Mouse (Mus musculus) CH12.LX (cell line): ENCODE measurements around the gene Aup1. TPM values are rescaled to one million over a fixed set of nuclear protein-coding genes. Genes with fewer than 3 reads are reported as not detected.

Source experiments
- DNase-seq: peaks from one replicate; pipeline ENCODE4 v3.0.0-alpha.2; 2013; ENCODE audit errors: extremely low read depth
- H3K27ac ChIP-seq: 2 replicates; pipeline ENCODE4 v1.5.1; 2012; ENCODE audit warnings: low read depth, mild to moderate bottlenecking, control low read depth, moderate library complexity; ENCODE audit not compliant: insufficient read depth
- H3K27me3 ChIP-seq: replicated peaks from 2 replicates; pipeline ENCODE3; 2012; ENCODE audit warnings: inconsistent platforms
- H3K36me3 ChIP-seq, 2 experiments: replicated peaks in 1 of 2; 2 replicates each; pipeline versions ENCODE3 to v1.6.1; 2012; ENCODE audit warnings: inconsistent platforms in 1 of 2, low read length in 1 of 2, mild to moderate bottlenecking in 1 of 2, mixed read lengths in 1 of 2, moderate library complexity in 1 of 2; ENCODE audit not compliant: control insufficient read depth in 1 of 2, insufficient read depth in 1 of 2
- H3K4me1 ChIP-seq, 2 experiments: 2 replicates each; pipeline ENCODE4 v1.6.1; 2012; ENCODE audit warnings: inconsistent platforms in 1 of 2, moderate library complexity in 1 of 2; ENCODE audit not compliant: insufficient read depth in 2 of 2, control insufficient read depth in 1 of 2
- H3K4me2 ChIP-seq: 2 replicates; pipeline ENCODE4 v1.6.1; 2012; ENCODE audit warnings: low read depth, mild to moderate bottlenecking, control low read depth; ENCODE audit not compliant: poor library complexity, insufficient read depth, severe bottlenecking
- H3K4me3 ChIP-seq, 3 experiments: fragments of 150-350 bp in 1 of 3; sonication (generic) in 1 of 3; replicated peaks in 1 of 3; 2 replicates each; pipeline versions ENCODE3 to v1.5.1; 2011 to 2012; ENCODE audit warnings: low read depth in 2 of 3, low read length in 2 of 3, mild to moderate bottlenecking in 2 of 3, moderate library complexity in 2 of 3, control low read depth in 1 of 3, improper control_type of control experiment in 1 of 3, inconsistent platforms in 1 of 3, mixed read lengths in 1 of 3; ENCODE audit not compliant: poor library complexity in 1 of 3
- H3K79me2 ChIP-seq: replicated peaks from 2 replicates; pipeline ENCODE4 v1.6.1; 2012; ENCODE audit warnings: mild to moderate bottlenecking, moderate library complexity; ENCODE audit not compliant: control insufficient read depth, poor library complexity, insufficient read depth, severe bottlenecking; ENCODE audit errors: extremely low read depth
- H3K9ac ChIP-seq: 2 replicates; pipeline ENCODE4 v1.6.1; 2012; ENCODE audit warnings: low read depth, mild to moderate bottlenecking, control low read depth, moderate library complexity; ENCODE audit not compliant: insufficient read depth
- H3K9me3 ChIP-seq: replicated peaks from 2 replicates; pipeline ENCODE3; 2012; ENCODE audit warnings: low read length, inconsistent platforms, mixed read lengths
- BHLHE40 ChIP-seq: IDR thresholded peaks from 2 replicates; pipeline ENCODE4 v1.6.1; 2011; ENCODE audit warnings: mild to moderate bottlenecking, low read depth, low read length, improper control_type of control experiment
- CHD1 ChIP-seq: IDR thresholded peaks from 2 replicates; pipeline ENCODE4 v1.6.1; 2012; ENCODE audit warnings: low read depth, low read length, improper control_type of control experiment, inconsistent platforms
- ELF1 ChIP-seq: IDR thresholded peaks from 2 replicates; pipeline ENCODE4 v1.6.1; 2014; ENCODE audit warnings: low read depth, mild to moderate bottlenecking, inconsistent platforms, low read length, improper control_type of control experiment
- ETS1 ChIP-seq: conservative IDR thresholded peaks from 2 replicates; pipeline ENCODE4 v1.6.1; 2012; ENCODE audit warnings: low read depth, mild to moderate bottlenecking, inconsistent platforms, low read length, improper control_type of control experiment, moderate library complexity
- HCFC1 ChIP-seq: IDR thresholded peaks from 2 replicates; pipeline ENCODE4 v1.6.1; 2012; ENCODE audit warnings: low read depth, mild to moderate bottlenecking, inconsistent platforms, low read length, improper control_type of control experiment
- IRF4 ChIP-seq: IDR thresholded peaks from 2 replicates; pipeline ENCODE4 v1.6.1; 2014; ENCODE audit warnings: low read depth, mild to moderate bottlenecking, inconsistent platforms, low read length, improper control_type of control experiment
- JUN ChIP-seq: IDR thresholded peaks from 2 replicates; pipeline ENCODE4 v1.6.1; 2011; ENCODE audit warnings: low read depth, mild to moderate bottlenecking, low read length, improper control_type of control experiment, moderate library complexity; ENCODE audit not compliant: insufficient read depth
- JUND ChIP-seq: conservative IDR thresholded peaks from 2 replicates; pipeline ENCODE4 v1.6.1; 2011; ENCODE audit warnings: low read depth, low read length, improper control_type of control experiment
- MAX ChIP-seq: IDR thresholded peaks from 2 replicates; pipeline ENCODE4 v1.6.1; 2011; ENCODE audit warnings: low read length, improper control_type of control experiment
- MAZ ChIP-seq: IDR thresholded peaks from 2 replicates; pipeline ENCODE4 v1.6.1; 2012; ENCODE audit warnings: low read depth, mild to moderate bottlenecking, inconsistent platforms, low read length, improper control_type of control experiment, moderate library complexity
- MXI1 ChIP-seq: IDR thresholded peaks from 2 replicates; pipeline ENCODE4 v1.6.1; 2011; ENCODE audit warnings: mild to moderate bottlenecking, low read depth, low read length, improper control_type of control experiment
- MYC ChIP-seq: IDR thresholded peaks from 2 replicates; pipeline ENCODE4 v1.6.1; 2011; ENCODE audit warnings: low read depth, mild to moderate bottlenecking, improper control_type of control experiment, low read length
- NELFE ChIP-seq: IDR thresholded peaks from 2 replicates; pipeline ENCODE4 v1.6.1; 2011; ENCODE audit warnings: low read depth, low read length, improper control_type of control experiment
- NRF1 ChIP-seq: IDR thresholded peaks from 2 replicates; pipeline ENCODE4 v1.6.1; 2014; ENCODE audit warnings: low read depth, mild to moderate bottlenecking, inconsistent platforms, low read length, improper control_type of control experiment, moderate library complexity
- PAX5 ChIP-seq: IDR thresholded peaks from 2 replicates; pipeline ENCODE4 v1.6.1; 2012; ENCODE audit warnings: low read length, inconsistent platforms, mixed read lengths
- POLR2A ChIP-seq: IDR thresholded peaks from 2 replicates; pipeline ENCODE4 v1.6.1; 2011; ENCODE audit warnings: low read depth, mild to moderate bottlenecking, improper control_type of control experiment, low read length
- POLR2AphosphoS2 ChIP-seq: IDR thresholded peaks from 2 replicates; pipeline ENCODE4 v1.6.1; 2011; ENCODE audit warnings: low read depth, low read length, improper control_type of control experiment
- RCOR1 ChIP-seq: conservative IDR thresholded peaks from 2 replicates; pipeline ENCODE4 v1.6.1; 2012; ENCODE audit warnings: low read depth, mild to moderate bottlenecking, inconsistent platforms, low read length, improper control_type of control experiment
- SMC3 ChIP-seq: IDR thresholded peaks from 2 replicates; pipeline ENCODE4 v1.6.1; 2011; ENCODE audit warnings: low read depth, low read length, improper control_type of control experiment
- TBP ChIP-seq: conservative IDR thresholded peaks from 2 replicates; pipeline ENCODE4 v1.6.1; 2011; ENCODE audit warnings: low read depth, low read length, improper control_type of control experiment
- TCF12 ChIP-seq: IDR thresholded peaks from 2 replicates; pipeline ENCODE4 v1.6.1; 2014; ENCODE audit warnings: low read depth, mild to moderate bottlenecking, inconsistent platforms, low read length, improper control_type of control experiment
- UBTF ChIP-seq: IDR thresholded peaks from 2 replicates; pipeline ENCODE4 v1.6.1; 2012; ENCODE audit warnings: low read depth, mild to moderate bottlenecking, inconsistent platforms, low read length, improper control_type of control experiment, moderate library complexity
- USF1 ChIP-seq: IDR thresholded peaks from 2 replicates; pipeline ENCODE4 v1.6.1; 2014; ENCODE audit warnings: low read depth, mild to moderate bottlenecking, inconsistent platforms, low read length, improper control_type of control experiment
- ZKSCAN1 ChIP-seq: IDR thresholded peaks from 2 replicates; pipeline ENCODE4 v1.6.1; 2012; ENCODE audit warnings: low read depth, inconsistent platforms, low read length, improper control_type of control experiment, borderline replicate concordance
- dilution Hi-C: fragments of 300-500 bp; cut with MboI; formaldehyde crosslinking; loops from 2 replicates; pipeline ENCODE4 v1.14.3; 2020; ENCODE audit warnings: low sequenced_read_pairs; ENCODE audit not compliant: extremely low pct_unique_long_range_greater_than_20kb, extremely low pct_ligation_motif_present
- in situ Hi-C: fragments of 300-500 bp; cut with MboI; formaldehyde crosslinking; loops from 3 replicates; pipeline ENCODE4 v1.14.3; 2019; ENCODE audit warnings: low sequenced_read_pairs, low pct_ligation_motif_present, low pct_unique_long_range_greater_than_20kb, mixed read lengths
- polyA plus RNA-seq: library from polyadenylated mRNA; unstranded; fragments of >175 nt; gene quantifications from 2 replicates; pipeline ENCODE4 v1.2.1, GENCODE M21; 2012; ENCODE audit warnings: low read depth; ENCODE audit not compliant: insufficient read length
- total RNA-seq, 2 experiments: library from RNA; depleted of rRNA; stranded (reverse); fragments of 300-350 nt in 1 of 2; fragments of >200 nt in 1 of 2; gene quantifications; 2 replicates each; pipeline ENCODE4 v1.2.3; 2012 to 2014

Aup1 gene
- total and polyA plus RNA-seq, 3 experiments: 119 to 324 (median 240) TPM

- TF ChIP-seq NELFE (0 out of 2 replicates have a peak, but pooled peaks have one; percentile 17), POLR2A (no peak), USF1 (no peak), PAX5 (no peak), TBP (peak; percentile 82), IRF4 (peak; percentile 53; the same call in 1 of the 2 replicates), TCF12 (0 out of 2 replicates have a peak, but pooled peaks have one; percentile 44), JUND (peak; percentile 18; the same call in 1 of the 2 replicates), MAX (peak; percentile 87), UBTF (no peak), SMC3 (no peak), MAZ (no peak), RCOR1 (no peak; the same call in 1 of the 2 replicates)
These were observed 9.6 kb upstream of the Aup1 start (continued) for GRCm38 (mm10) chr6:83044742-83045141.

- Histone ChIP-seq H3K27ac (no peak overlapping the region), H3K4me1 (peaks cover 7 to 53% of the 10 kb centered on the region in 2 experiments), H3K9me3 (peaks cover 3% of the 10 kb centered on the region), H3K4me3 (no peak overlapping the region), H3K36me3 (peaks cover 16 to 30% of the 10 kb centered on the region in 2 experiments), H3K79me2 (peaks cover 17% of the 10 kb centered on the region), H3K4me2 (no peak overlapping the region), H3K27me3 (no peaks in the 10 kb centered on the region), H3K9ac (no peak overlapping the region)
- DNase-seq: no peak
- in situ Hi-C loops: no loop called here
- TF ChIP-seq POLR2AphosphoS2 (peak; percentile 81; the same call in 1 of the 2 replicates), MYC (no peak)
- dilution Hi-C loops: no loop called here
These were observed 5.0 kb upstream of the Aup1 start for GRCm38 (mm10) chr6:83049367-83049766.

- Histone ChIP-seq H3K27ac (peak overlapping the region; percentile 49), H3K9ac (peak overlapping the region; percentile 91), H3K9me3 (no peaks in the 10 kb centered on the region), H3K4me2 (peak overlapping the region; percentile 80), H3K36me3 (peaks cover 36 to 59% of the 10 kb centered on the region in 2 experiments), H3K27me3 (no peaks in the 10 kb centered on the region), H3K4me1 (peaks cover 8 to 52% of the 10 kb centered on the region in 2 experiments), H3K79me2 (peaks cover 38% of the 10 kb centered on the region)
- dilution Hi-C loops (no loop called here), in situ Hi-C loops (no loop called here)
- TF ChIP-seq JUN (no peak), CHD1 (0 out of 2 replicates have a peak, but pooled peaks have one; percentile 80), MXI1 (peak; percentile 87), MYC (peak; percentile 86), PAX5 (no peak), TBP (0 out of 2 replicates have a peak, but pooled peaks have one; percentile 19), USF1 (0 out of 2 replicates have a peak, but pooled peaks have one; percentile 7), MAX (peak; percentile 88), IRF4 (no peak), HCFC1 (0 out of 2 replicates have a peak, but pooled peaks have one; percentile 9), ELF1 (0 out of 2 replicates have a peak, but pooled peaks have one; percentile 22), UBTF (no peak), ZKSCAN1 (no peak), SMC3 (0 out of 2 replicates have a peak, but pooled peaks have one; percentile 1), NELFE (no peak), BHLHE40 (no peak), POLR2A (no peak), ETS1 (0 out of 2 replicates have a peak, but pooled peaks have one; percentile 12), TCF12 (0 out of 2 replicates have a peak, but pooled peaks have one; percentile 46), NRF1 (no peak)
- TF ChIP-seq, all 38 proteins: peak for 11
- DNase-seq: peak; percentile 70
- peak overlapping the region; percentile 88 to 96 (median 89) for H3K4me3 ChIP-seq
These were observed 973 bp upstream of the Aup1 start for GRCm38 (mm10) chr6:83053136-83053960.
